Comparison of ENCODE assay signal across 20 mouse cellular contexts in genomic region chr3:146007872-146008271, GRCm38 (mm10). TPM values are rescaled to one million over a fixed set of nuclear protein-coding genes. Genes with fewer than 3 reads are reported as not detected.
A peak's percentile ranks its signal among the peaks of the same experiment; 100 is the strongest.
DNase-seq lines count a peak whose midpoint lies in the region; ATAC-seq and TF ChIP-seq lines count a peak whose summit lies in the region.
"Had no signal": no experiment of that assay in that cellular context is flagged by ENCODE, and none has a peak within 500 bp of the region (broad histone marks: within the 10 kb centered on the region; RNA-seq: fewer than 3 reads in every experiment).

No protein-coding gene starts in this region.

- H3K27me3 ChIP-seq in heart, embryonic 10.5 days (ENCODE audit: insufficient read depth, poor library complexity, severe bottlenecking), result no peaks in the 10 kb centered on the region
- no peaks in the 10 kb centered on the region for H3K27me3 ChIP-seq in heart, postnatal 0 days (ENCODE audit: control insufficient read depth, insufficient read depth, low read length)
- H3K27me3 ChIP-seq in small intestine, adult 2 months (ENCODE audit: control insufficient read depth, insufficient read depth, low read length), result no peaks in the 10 kb centered on the region
- H3K27me3 ChIP-seq in forebrain, embryonic 11.5 days (ENCODE audit: control insufficient read depth, insufficient read depth, low read length), result no peaks in the 10 kb centered on the region
- H3K27me3 ChIP-seq in forebrain, embryonic 12.5 days, result no peaks in the 10 kb centered on the region
- H3K27me3 ChIP-seq: forebrain, embryonic 15.5 days; hindbrain, embryonic 12.5 days; hindbrain, embryonic 15.5 days; Patski had no signal

- no peaks in the 10 kb centered on the region for H3K9me3 ChIP-seq in heart, embryonic 10.5 days
- H3K9me3 ChIP-seq in heart, postnatal 0 days (replicated peaks; ENCODE audit: control insufficient read depth, low read length), result no peaks in the 10 kb centered on the region
- no peaks in the 10 kb centered on the region for H3K9me3 ChIP-seq in forebrain, embryonic 11.5 days (ENCODE audit: control insufficient read depth, low read length)
- H3K9me3 ChIP-seq in forebrain, embryonic 12.5 days, result no peaks in the 10 kb centered on the region
- H3K9me3 ChIP-seq: forebrain, embryonic 10.5 days; forebrain, embryonic 15.5 days; G1E; hindbrain, embryonic 12.5 days; hindbrain, embryonic 15.5 days had no signal

- WGBS in heart, embryonic 10.5 days, result 88% methylated on average over 6 of the region's 6 CpGs
- 60% methylated on average over 6 of the region's 6 CpGs for WGBS in heart, postnatal 0 days
- WGBS in small intestine, adult 2 months, result 36% methylated on average over 6 of the region's 6 CpGs
- 87% methylated on average over 6 of the region's 6 CpGs for WGBS in forebrain, embryonic 11.5 days
- 88% methylated on average over 5 of the region's 6 CpGs for WGBS in forebrain, embryonic 12.5 days

- H3K4me3 ChIP-seq in heart, embryonic 10.5 days, result no peak overlapping the region
- H3K4me3 ChIP-seq in heart, postnatal 0 days (ENCODE audit: low read depth, low read length), result no peak overlapping the region
- H3K4me3 ChIP-seq in small intestine, adult 2 months (ENCODE audit: low read depth, low read length), result no peak overlapping the region
- no peak overlapping the region for H3K4me3 ChIP-seq in forebrain, embryonic 11.5 days (ENCODE audit: low read depth, low read length)
- H3K4me3 ChIP-seq in forebrain, embryonic 12.5 days (replicated peaks), result no peak overlapping the region
- H3K4me3 ChIP-seq: forebrain, embryonic 10.5 days; forebrain, embryonic 15.5 days; heart, adult 2 months; hindbrain, embryonic 12.5 days; hindbrain, embryonic 15.5 days had no signal

- intact Hi-C loops in heart, postnatal 14 days (cut with DNase I), result no loop called here

- peak; percentile 48 for DNase-seq in heart, embryonic 10.5 days (ENCODE audit: low spot score)
- DNase-seq in heart, adult 11 months, result no peak
- no peak for DNase-seq in heart, postnatal 0 days (ENCODE audit: low spot score)
- no peak for DNase-seq in heart, postnatal 14 days
- DNase-seq in forebrain, embryonic 11.5 days (ENCODE audit: low spot score), result no peak
- DNase-seq: adrenal gland, postnatal 10 days; adrenal gland, postnatal 36 days; cerebellum, adult 18-20 months; cerebellum, adult 9-10 months; cerebellum, postnatal 14 days; heart, adult 2 months had no signal

- TF ChIP-seq POLR2A in small intestine, adult 2 months (IDR thresholded peaks at IDR 0.05; ENCODE audit: low read depth, low read length), result no peak

- no peak for TF ChIP-seq CTCF in heart, postnatal 0 days (IDR thresholded peaks at IDR 0.05; ENCODE audit: low read depth)
- TF ChIP-seq CTCF in small intestine, adult 2 months (IDR thresholded peaks at IDR 0.05; ENCODE audit: extremely low read depth, insufficient read length, insufficient replicate concordance, low read depth, low read length), result no peak

- H3K27ac ChIP-seq in heart, embryonic 10.5 days, result no peak overlapping the region
- H3K27ac ChIP-seq in heart, postnatal 0 days (ENCODE audit: low read depth), result peak overlapping the region; percentile 13; the same call in 1 of the 2 replicates
- 0 out of 2 replicates have a peak overlapping the region, but pooled peaks have one; percentile 3 for H3K27ac ChIP-seq in small intestine, adult 2 months (ENCODE audit: insufficient read depth, low read depth, low read length)
- no peak overlapping the region for H3K27ac ChIP-seq in forebrain, embryonic 11.5 days (ENCODE audit: low read depth, low read length)
- H3K27ac ChIP-seq in forebrain, embryonic 12.5 days, result no peak overlapping the region
- H3K27ac ChIP-seq: forebrain, embryonic 10.5 days; forebrain, embryonic 15.5 days; heart, adult 2 months; hindbrain, embryonic 12.5 days; hindbrain, embryonic 15.5 days had no signal

- no peak overlapping the region for H3K9ac ChIP-seq in heart, postnatal 0 days (replicated peaks; ENCODE audit: low read depth, low read length)
- H3K9ac ChIP-seq in forebrain, embryonic 11.5 days (ENCODE audit: low read length), result no peak overlapping the region
- no peak overlapping the region for H3K9ac ChIP-seq in forebrain, embryonic 12.5 days
- H3K9ac ChIP-seq: forebrain, embryonic 15.5 days; hindbrain, embryonic 12.5 days; hindbrain, embryonic 15.5 days had no signal

- H3K36me3 ChIP-seq in heart, embryonic 10.5 days, result peaks cover 78% of the 10 kb centered on the region
- H3K36me3 ChIP-seq in heart, postnatal 0 days (replicated peaks; ENCODE audit: control insufficient read depth, insufficient read depth, low read length), result peaks cover 45% of the 10 kb centered on the region
- peaks cover 18% of the 10 kb centered on the region for H3K36me3 ChIP-seq in small intestine, adult 2 months (ENCODE audit: control insufficient read depth, insufficient read depth, low read length)
- no peaks in the 10 kb centered on the region; the same call in 1 of the 2 replicates for H3K36me3 ChIP-seq in forebrain, embryonic 11.5 days (ENCODE audit: control insufficient read depth, insufficient read depth, low read length)
- peaks cover 3% of the 10 kb centered on the region for H3K36me3 ChIP-seq in forebrain, embryonic 12.5 days (replicated peaks)
- H3K36me3 ChIP-seq: forebrain, embryonic 15.5 days; G1E; hindbrain, embryonic 12.5 days; hindbrain, embryonic 15.5 days had no signal

- H3K4me2 ChIP-seq in heart, postnatal 0 days (ENCODE audit: low read depth, low read length), result no peak overlapping the region
- H3K4me2 ChIP-seq in forebrain, embryonic 11.5 days (ENCODE audit: low read depth, low read length, severe bottlenecking), result no peak overlapping the region
- H3K4me2 ChIP-seq in forebrain, embryonic 12.5 days, result no peak overlapping the region
- H3K4me2 ChIP-seq: forebrain, embryonic 15.5 days; heart, embryonic 11.5 days; hindbrain, embryonic 12.5 days; hindbrain, embryonic 15.5 days had no signal

- ATAC-seq in heart, postnatal 0 days (ENCODE audit: insufficient read depth, low read depth), result peak; percentile 25; the same call in 1 of the 2 replicates
- ATAC-seq in forebrain, embryonic 11.5 days (replicated peaks; ENCODE audit: low FRiP score), result no peak
- ATAC-seq in forebrain, embryonic 12.5 days (ENCODE audit: low FRiP score), result no peak
- ATAC-seq: forebrain, embryonic 15.5 days; Patski had no signal

- TF ChIP-seq EP300 in heart, postnatal 0 days (IDR thresholded peaks at IDR 0.05; ENCODE audit: low read depth), result no peak

- H3K4me1 ChIP-seq in heart, embryonic 10.5 days, result peaks cover 10% of the 10 kb centered on the region; the same call in 1 of the 2 replicates
- H3K4me1 ChIP-seq in heart, postnatal 0 days (ENCODE audit: control insufficient read depth, insufficient read depth), result peaks cover 5% of the 10 kb centered on the region; the same call in 1 of the 2 replicates
- peaks cover 9% of the 10 kb centered on the region; the same call in 1 of the 2 replicates for H3K4me1 ChIP-seq in small intestine, adult 2 months (ENCODE audit: control insufficient read depth, insufficient read depth, insufficient read length, low read length)
- H3K4me1 ChIP-seq in forebrain, embryonic 11.5 days (replicated peaks; ENCODE audit: control insufficient read depth, insufficient read depth, low read length), result no peaks in the 10 kb centered on the region
- no peaks in the 10 kb centered on the region; the same call in 1 of the 2 replicates for H3K4me1 ChIP-seq in forebrain, embryonic 12.5 days
- H3K4me1 ChIP-seq: forebrain, embryonic 15.5 days; hindbrain, embryonic 15.5 days had no signal

RNA-seq across cellular contexts. Expression of gene Syde2, which starts 20.2 kb away (rescaled TPM):
- 3.1 and 3.4 TPM in 2 replicates for polyA plus RNA-seq in heart, embryonic 10.5 days (2016; fragmentation: Nextera tagmentation; extraction: Ambion mirVana)
- 42.0 and 47.1 TPM in 2 replicates for total RNA-seq in heart, postnatal 0 days (2014; rRNA removed; ENCODE audit: low replicate concordance)
- 10.1 and 10.5 TPM in 2 replicates for polyA plus RNA-seq in heart, postnatal 0 days (2015; fragmentation: Nextera tagmentation; extraction: Ambion mirVana)
- total RNA-seq in heart, postnatal 14 days (2021), result 10 to 100 TPM; 21.5 to 25.4 TPM
- 2.0 and 3.8 TPM in 2 replicates for polyA plus RNA-seq in small intestine, adult 2 months (2012; rRNA removed)
- polyA plus RNA-seq in forebrain, embryonic 11.5 days (2014; fragmentation: Nextera tagmentation; extraction: Ambion mirVana), result 1.6 and 2.0 TPM in 2 replicates
- polyA plus RNA-seq in forebrain, embryonic 12.5 days (2016; fragmentation: Nextera tagmentation; extraction: Ambion mirVana), result 0.97 and 1.5 TPM in 2 replicates

Comparison
In these comparisons a context has a peak if more than half of its experiments do, and no peak if none do; other contexts are left out.
1. H3K27ac ChIP-seq: peak in heart, postnatal 0 days (single experiment) and small intestine, adult 2 months (single experiment); none in heart, embryonic 10.5 days (single experiment), forebrain, embryonic 11.5 days (single experiment) and forebrain, embryonic 12.5 days (single experiment).